Mouse (Mus musculus): ENCODE data around the gene Rpl15.

GRCm38 (mm10) chr14:18240132-18240531, 31.1 kb downstream of the Rpl15 start:
- TF ChIP-seq CTCF (conservative IDR thresholded peaks at IDR 0.05; ENCODE audit: insufficient read depth, insufficient read length, low read depth, low read length) (no peak), POLR2A (IDR thresholded peaks at IDR 0.05; ENCODE audit: low read depth, low read length) (no peak)

All from kidney, adult 2 months (tissue).